Mouse (Mus musculus) G1E (cell line): ENCODE measurements around the gene Gnat1. TPM values are rescaled to one million over a fixed set of nuclear protein-coding genes. Genes with fewer than 3 reads are reported as not detected.

Experiments
- ATAC-seq: 2 replicates; pipeline ENCODE4 v1.8.0; 2016; ENCODE audit warnings: mild to moderate bottlenecking; ENCODE audit not compliant: insufficient number of reproducible peaks, poor library complexity, low FRiP score, severe bottlenecking; ENCODE audit errors: extremely low read depth
- DNase-seq: peaks from one replicate; pipeline ENCODE4 v3.0.0; 2012; ENCODE audit warnings: low spot score
- H3K27me3 ChIP-seq: 2 replicates; pipeline ENCODE4 v1.6.1; 2012; ENCODE audit warnings: mild to moderate bottlenecking, low read length, inconsistent platforms; ENCODE audit not compliant: insufficient read depth
- H3K36me3 ChIP-seq: replicated peaks from 2 replicates; pipeline ENCODE3; 2012; ENCODE audit warnings: mild to moderate bottlenecking, inconsistent platforms
- H3K4me1 ChIP-seq: 2 replicates; pipeline ENCODE4 v1.6.1; 2012; ENCODE audit warnings: low read depth, low read length, inconsistent platforms, mixed read lengths; ENCODE audit not compliant: insufficient read depth
- H3K4me3 ChIP-seq: 2 replicates; pipeline ENCODE4 v1.5.1; 2012; ENCODE audit warnings: low read depth, mild to moderate bottlenecking, inconsistent platforms, low read length, moderate library complexity, mixed read lengths
- H3K9me3 ChIP-seq: replicated peaks from 2 replicates; pipeline ENCODE4 v1.6.1; 2012; ENCODE audit warnings: inconsistent platforms
- CTCF ChIP-seq: IDR thresholded peaks from 2 replicates; pipeline ENCODE4 v1.5.1; 2012; ENCODE audit warnings: low read depth, low read length, inconsistent platforms, mixed read lengths
- GATA1 ChIP-seq: IDR thresholded peaks from 2 replicates; pipeline ENCODE4 v1.6.1; 2012; ENCODE audit warnings: borderline replicate concordance, low read length, inconsistent platforms, mixed read lengths
- GATA2 ChIP-seq: IDR thresholded peaks from 2 replicates; pipeline ENCODE4 v1.6.1; 2012; ENCODE audit warnings: low read depth, low read length, inconsistent platforms, borderline replicate concordance
- POLR2AphosphoS5 ChIP-seq: IDR thresholded peaks from 2 replicates; pipeline ENCODE4 v1.6.1; 2012; ENCODE audit warnings: low read depth, low read length, inconsistent platforms; ENCODE audit not compliant: insufficient replicate concordance
- TAL1 ChIP-seq: conservative IDR thresholded peaks from 2 replicates; pipeline ENCODE4 v1.6.1; 2012; ENCODE audit warnings: low read depth, low read length, inconsistent platforms, mixed read lengths
- polyA plus RNA-seq: library from polyadenylated mRNA; stranded (reverse); fragments of >175 nt; gene quantifications from 2 replicates; pipeline ENCODE4 v1.2.3, GENCODE M21; 2012
- total RNA-seq, 2 experiments: library from RNA; stranded (forward) in 1 of 2; stranded (reverse) in 1 of 2; fragments of 200-1000 nt in 1 of 2; fragments of >200 nt in 1 of 2; fragmentation: Nextera tagmentation in 1 of 2; gene quantifications; 2 replicates each; pipeline ENCODE4 v1.2.3; 2014 to 2017

The Gnat1 gene
- total and polyA plus RNA-seq, 3 experiments, result 0.05 TPM; not detected in 2

DNA sequence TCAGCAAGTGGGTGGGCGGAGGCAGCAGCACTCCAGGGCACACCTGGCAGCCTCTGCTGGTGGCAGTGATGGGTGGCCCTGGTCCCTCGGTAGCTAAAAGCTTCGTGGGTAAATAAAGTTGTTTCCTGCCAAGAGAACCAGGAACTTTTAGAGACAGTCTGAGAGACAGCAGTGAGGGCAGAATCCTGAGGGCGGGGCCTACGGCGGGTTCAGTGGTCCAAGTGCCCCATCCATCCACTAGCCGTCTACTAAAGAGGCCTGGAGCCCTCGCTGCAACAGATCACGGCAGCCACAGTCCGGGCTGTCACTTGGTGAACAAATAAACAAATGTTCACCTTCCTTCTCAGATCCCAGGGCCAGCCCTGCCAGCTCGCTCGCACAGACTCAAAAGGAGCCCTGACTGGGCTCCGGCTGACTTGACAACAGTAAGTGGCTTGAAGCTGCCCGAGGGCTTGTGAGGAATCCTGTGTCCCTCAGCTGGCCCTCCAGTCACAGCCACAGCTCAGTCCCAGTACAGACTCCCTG, 49.5 kb downstream of the Gnat1 start:
- Histone ChIP-seq H3K27me3 (no peaks in the 10 kb centered on the region), H3K4me3 (peak overlapping the region; percentile 67), H3K4me1 (peaks cover 93% of the 10 kb centered on the region), H3K9me3 (no peaks in the 10 kb centered on the region), H3K36me3 (peaks cover 84% of the 10 kb centered on the region)
- ATAC-seq (no peak), DNase-seq (no peak)
- TF ChIP-seq TAL1, result no peak
- TF ChIP-seq GATA1, result no peak
- no peak for TF ChIP-seq CTCF
- TF ChIP-seq GATA2, result no peak
- no peak for TF ChIP-seq POLR2AphosphoS5

GRCm38 (mm10) chr9:107629411-107629730, 50.1 kb downstream of the Gnat1 start:
- no peak for ATAC-seq
- TF ChIP-seq TAL1 (no peak), CTCF (no peak), GATA1 (no peak), GATA2 (no peak), POLR2AphosphoS5 (no peak)
- DNase-seq, result no peak
- peak overlapping the region; percentile 67 for H3K4me3 ChIP-seq
- peaks cover 97% of the 10 kb centered on the region for H3K4me1 ChIP-seq
- H3K9me3 ChIP-seq, result no peaks in the 10 kb centered on the region
- peaks cover 90% of the 10 kb centered on the region for H3K36me3 ChIP-seq
- H3K27me3 ChIP-seq, result no peaks in the 10 kb centered on the region

DNA sequence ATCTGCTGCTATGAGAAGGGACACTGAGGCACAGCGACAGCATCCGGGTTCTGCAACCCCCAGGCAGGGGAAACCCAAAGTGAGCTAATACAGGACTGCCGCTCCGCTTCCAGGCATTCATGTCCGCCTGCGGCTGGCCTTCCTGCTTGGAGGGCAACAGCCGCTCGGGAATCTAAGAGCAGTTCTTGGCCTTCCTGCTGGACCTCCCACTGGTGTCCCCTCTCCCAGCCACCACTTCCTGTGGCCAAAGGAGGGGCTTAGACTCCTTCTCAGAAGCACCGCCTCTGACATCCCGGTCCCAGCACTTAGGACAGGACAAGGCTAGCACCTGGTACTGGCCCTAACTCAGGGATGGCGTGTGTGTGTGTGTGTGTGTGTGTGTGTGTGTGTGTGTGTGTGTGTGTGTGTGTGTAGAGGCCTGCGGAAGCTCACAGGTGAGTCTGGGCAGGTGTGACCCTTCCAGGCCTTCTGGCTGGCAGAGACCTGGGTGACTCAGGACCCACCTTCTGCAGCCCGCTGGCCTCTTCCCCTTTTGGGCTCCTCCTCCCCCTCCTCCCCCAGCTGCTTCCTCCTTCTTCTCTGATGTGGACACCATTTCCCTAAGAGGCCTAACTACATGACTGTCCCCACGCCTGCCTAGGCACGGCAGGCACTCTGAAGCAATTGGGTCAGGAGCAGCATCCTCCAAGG, 50.6 kb downstream of the Gnat1 start:
- ATAC-seq (peak; percentile 31; the same call in 1 of the 2 replicates), DNase-seq (peak; percentile 81)
- Histone ChIP-seq H3K4me1 (peaks cover 97% of the 10 kb centered on the region), H3K9me3 (no peaks in the 10 kb centered on the region), H3K27me3 (no peaks in the 10 kb centered on the region), H3K4me3 (peak overlapping the region; percentile 67), H3K36me3 (peaks cover 95% of the 10 kb centered on the region)
- no peak for TF ChIP-seq TAL1
- TF ChIP-seq GATA1, result no peak
- TF ChIP-seq CTCF, result no peak
- no peak for TF ChIP-seq GATA2
- TF ChIP-seq POLR2AphosphoS5, result no peak

DNA sequence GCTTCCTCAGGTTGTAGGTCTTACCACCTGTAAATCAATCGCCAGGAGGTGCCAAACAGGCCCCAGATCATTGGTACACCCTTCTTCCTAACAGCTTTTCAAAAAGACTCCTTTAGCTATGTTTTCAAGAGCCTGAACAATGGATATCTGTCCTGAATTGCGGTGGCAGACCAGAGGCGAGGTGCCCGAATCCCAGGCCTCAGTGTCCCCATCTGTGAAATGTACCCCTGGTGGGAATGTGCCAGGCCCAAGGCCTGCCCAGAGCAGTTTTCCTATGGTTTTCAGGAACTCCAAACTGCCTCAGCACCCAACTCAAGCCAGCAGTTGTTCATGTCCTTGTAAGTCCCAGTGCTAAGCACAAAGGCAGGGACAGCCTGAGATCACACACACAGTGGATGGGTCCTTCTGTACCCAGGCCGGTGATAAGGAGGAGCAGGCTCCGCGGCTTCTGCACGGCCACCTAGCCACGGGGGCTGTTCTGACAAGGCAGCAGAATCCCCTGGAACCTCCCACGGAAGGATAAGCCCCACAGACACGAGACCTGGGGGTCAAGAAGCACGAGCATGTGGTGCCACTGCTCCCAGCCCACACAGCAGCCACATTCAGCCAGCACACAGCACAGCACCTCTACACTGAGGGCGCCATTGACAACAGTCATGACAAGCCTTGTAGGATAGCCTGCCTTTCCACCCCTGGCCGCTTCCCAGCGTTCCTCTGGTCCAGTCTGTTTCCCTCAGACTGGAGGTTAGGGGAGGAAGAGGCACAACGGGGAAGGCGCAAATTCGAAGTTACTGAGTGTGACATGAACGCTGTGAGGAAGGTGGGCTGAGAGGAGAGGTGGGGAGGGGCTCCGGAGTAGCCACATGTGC, 51.9 kb downstream of the Gnat1 start:
- ATAC-seq, result no peak
- TF ChIP-seq GATA1 (no peak), TAL1 (no peak), GATA2 (no peak), POLR2AphosphoS5 (no peak), CTCF (no peak)
- H3K4me1 ChIP-seq, result peaks cover 93% of the 10 kb centered on the region
- DNase-seq, result no peak
- H3K4me3 ChIP-seq, result peak overlapping the region; percentile 7; the same call in 1 of the 2 replicates
- peaks cover 100% of the 10 kb centered on the region for H3K36me3 ChIP-seq
- no peaks in the 10 kb centered on the region for H3K27me3 ChIP-seq
- no peaks in the 10 kb centered on the region for H3K9me3 ChIP-seq

GRCm38 (mm10) chr9:107626844-107627277, 52.7 kb downstream of the Gnat1 start:
- TF ChIP-seq POLR2AphosphoS5, result no peak
- TF ChIP-seq TAL1, result no peak
- no peak for TF ChIP-seq GATA2
- peak; percentile 69 for TF ChIP-seq CTCF
- no peak for TF ChIP-seq GATA1

DNA sequence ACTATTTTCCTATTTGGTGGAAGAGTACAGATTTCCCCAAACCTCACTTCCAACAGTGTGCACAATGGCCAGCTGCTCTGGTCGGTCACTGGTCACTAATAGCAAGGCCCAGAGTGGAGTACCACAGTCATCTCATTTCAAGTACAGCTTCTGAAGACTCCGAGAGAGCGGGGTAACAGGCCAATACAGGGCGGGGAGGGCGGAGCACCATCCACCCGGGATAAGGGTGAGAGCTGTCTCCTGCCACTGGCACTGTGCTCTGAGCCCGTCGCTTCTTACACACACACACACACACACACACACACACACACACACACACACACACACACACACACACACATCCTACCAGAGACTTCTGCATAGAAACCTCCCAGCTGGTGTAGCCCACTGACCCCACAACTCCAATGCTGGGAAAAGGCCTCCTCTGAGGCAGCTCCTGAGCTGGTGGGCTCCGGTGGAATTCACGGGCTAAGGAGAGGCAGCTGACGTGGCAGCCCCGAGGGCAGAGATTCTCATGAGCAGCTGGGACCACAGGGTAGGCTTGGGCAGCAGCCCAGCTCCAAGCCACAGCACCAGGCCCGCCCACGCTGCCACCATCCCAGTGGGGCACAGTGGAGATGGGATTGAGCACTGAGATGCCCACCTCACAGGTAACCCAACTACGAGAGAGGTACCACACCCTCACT, 53.2 kb downstream of the Gnat1 start:
- H3K36me3 ChIP-seq, result peaks cover 96% of the 10 kb centered on the region
- H3K27me3 ChIP-seq, result no peaks in the 10 kb centered on the region
- H3K4me1 ChIP-seq, result peaks cover 80% of the 10 kb centered on the region
- peak overlapping the region; percentile 13; the same call in 1 of the 2 replicates for H3K4me3 ChIP-seq
- no peaks in the 10 kb centered on the region for H3K9me3 ChIP-seq
- no peak for DNase-seq
- no peak for ATAC-seq
- TF ChIP-seq GATA1 (no peak), CTCF (no peak), GATA2 (no peak), POLR2AphosphoS5 (no peak), TAL1 (no peak)

More at GRCm38 (mm10) chr9:107626844-107627277, 52.7 kb downstream of the Gnat1 start:
- no peaks in the 10 kb centered on the region for H3K27me3 ChIP-seq
- H3K36me3 ChIP-seq, result peaks cover 99% of the 10 kb centered on the region
- peaks cover 86% of the 10 kb centered on the region for H3K4me1 ChIP-seq
- H3K4me3 ChIP-seq, result peak overlapping the region; percentile 13; the same call in 1 of the 2 replicates
- peak; percentile 69 for DNase-seq
- ATAC-seq, result no peak
- H3K9me3 ChIP-seq, result no peaks in the 10 kb centered on the region
